Mouse (Mus musculus): Measurements from ENCODE around the gene Lrrc47.

Lrrc47 gene

DNA sequence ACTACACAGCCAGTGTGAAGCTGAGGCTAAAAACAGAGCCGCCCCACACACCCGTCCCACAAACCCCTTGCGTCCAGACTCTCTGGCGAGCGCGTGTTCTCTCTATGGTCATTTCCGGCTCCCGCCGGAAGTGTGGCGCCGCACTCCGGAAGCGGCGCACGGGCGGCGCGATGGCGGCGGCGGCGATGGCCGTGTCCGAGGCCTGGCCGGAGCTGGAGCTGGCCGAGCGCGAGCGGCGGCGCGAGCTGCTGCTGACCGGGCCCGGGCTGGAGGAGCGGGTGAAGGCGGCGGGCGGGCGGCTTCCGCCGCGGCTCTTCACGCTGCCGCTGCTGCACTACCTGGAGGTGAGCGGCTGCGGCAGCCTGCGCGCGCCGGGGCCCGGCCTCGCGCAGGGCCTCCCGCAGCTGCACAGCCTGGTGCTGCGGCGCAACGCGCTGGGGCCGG, at the start of gene Lrrc47:
Gene Lrrc47 (plus strand): TSS at position 86 of the 444 bp plus-strand sequence.
- in situ Hi-C loops (cut with MseI, MboI): no loop called here

- in situ Hi-C loops (cut with MseI, MboI): loop anchor here in 1 of 2 experiments (25.0 kb wide), 1 partner anchor 1625 kb away; the partner anchor contains the start of genes Chd5 and Rpl22
These were observed 48.9 kb upstream of the Lrrc47 start for GRCm38 (mm10) chr4:153962631-153963030.

DNA sequence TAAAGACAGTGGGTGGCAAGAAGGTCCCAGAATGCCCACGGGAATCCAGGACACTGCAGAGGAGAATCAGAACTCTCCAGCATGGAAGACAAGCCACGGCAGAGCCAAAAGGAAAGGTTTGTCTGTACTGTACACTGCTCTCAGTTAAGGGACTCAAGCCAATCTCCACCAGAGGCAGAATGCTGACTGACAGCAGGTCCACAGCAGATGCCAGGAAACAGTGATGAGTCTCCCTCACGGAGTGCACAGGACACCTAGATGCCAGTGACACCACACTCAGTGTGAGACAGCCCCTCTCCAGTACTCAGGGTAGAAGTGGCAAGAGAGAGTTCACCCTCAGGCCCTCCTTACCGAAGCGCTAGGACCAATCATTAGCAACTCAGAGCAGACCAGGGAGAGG, 44.9 kb upstream of the Lrrc47 start:
- in situ Hi-C loops (cut with MseI, MboI): loop anchor here in 1 of 2 experiments (25.0 kb wide), 1 partner anchor 1629 kb away; the partner anchor contains the start of genes Chd5 and Rpl22

GRCm38 (mm10) chr4:153967556-153967955, 44.0 kb upstream of the Lrrc47 start:
- in situ Hi-C loops (cut with MseI, MboI): loop anchor here in 1 of 2 experiments (25.0 kb wide), 1 partner anchor 1630 kb away; the partner anchor contains the start of genes Chd5 and Rpl22

DNA sequence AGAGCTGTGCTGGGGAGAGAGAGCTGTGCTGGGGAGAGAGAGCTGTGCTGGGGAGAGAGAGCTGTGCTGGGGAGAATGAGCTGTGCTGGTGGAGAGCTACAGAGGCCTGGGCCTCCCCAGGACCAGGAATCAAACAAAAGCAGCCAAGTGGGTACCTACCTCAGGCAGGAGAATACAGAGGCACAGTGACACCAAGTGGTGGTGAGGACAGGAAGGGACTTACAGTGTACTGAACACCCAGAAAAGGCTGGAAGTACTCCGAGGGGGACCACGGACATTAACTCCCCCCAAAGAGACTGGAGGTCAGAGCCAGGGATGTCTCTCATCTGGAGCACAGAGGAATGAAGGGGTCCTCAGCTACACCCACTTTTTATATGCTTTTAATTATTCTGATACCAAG, 43.5 kb upstream of the Lrrc47 start:
- in situ Hi-C loops (cut with MseI, MboI): loop anchor here in 1 of 2 experiments (25.0 kb wide), 1 partner anchor 1631 kb away; the partner anchor contains the start of genes Chd5 and Rpl22

GRCm38 (mm10) chr4:153974431-153975291, 36.9 kb upstream of the Lrrc47 start, which contains the start of the genes Dffb and Cep104:
Gene Dffb, minus strand, starts transcription at chr4:153975126.
Gene Cep104, plus strand, starts transcription at chr4:153975194.
- in situ Hi-C loops (cut with MseI, MboI): loop anchor here (25.0 kb wide), 2 partner anchors 1637 to 1812 kb away; partner anchors contain the start of genes Chd5 (in 1 of the 2), Espn (in 1 of the 2), Hes2 (in 1 of the 2) and Rpl22 (in 1 of the 2)

- in situ Hi-C loops (cut with MseI, MboI): loop anchor here in 1 of 2 experiments (25.0 kb wide), 1 partner anchor 1813 kb away; the partner anchor contains the start of genes Espn and Hes2
These were observed 36.3 kb upstream of the Lrrc47 start for GRCm38 (mm10) chr4:153975292-153975662.

GRCm38 (mm10) chr4:153975768-153976167, 35.8 kb upstream of the Lrrc47 start:
- in situ Hi-C loops (cut with MseI, MboI): loop anchor here in 1 of 2 experiments (25.0 kb wide), 1 partner anchor 1813 kb away; the partner anchor contains the start of genes Espn and Hes2

- in situ Hi-C loops (cut with MseI, MboI): loop anchor here in 1 of 2 experiments (25.0 kb wide), 1 partner anchor 1817 kb away; the partner anchor contains the start of genes Espn and Hes2
These were observed 32.3 kb upstream of the Lrrc47 start for GRCm38 (mm10) chr4:153979243-153979642.

- in situ Hi-C loops (cut with MseI, MboI): loop anchor here in 1 of 2 experiments (25.0 kb wide), 1 partner anchor 1818 kb away; the partner anchor contains the start of genes Espn and Hes2
These were observed 31.1 kb upstream of the Lrrc47 start for GRCm38 (mm10) chr4:153980470-153980869.

- in situ Hi-C loops (cut with MseI, MboI): loop anchor here in 1 of 2 experiments (25.0 kb wide), 1 partner anchor 1830 kb away; the partner anchor contains the start of genes Espn and Hes2
These were observed 18.8 kb upstream of the Lrrc47 start for GRCm38 (mm10) chr4:153992715-153993114.

- in situ Hi-C loops (cut with MseI, MboI): loop anchor here in 1 of 2 experiments (25.0 kb wide), 1 partner anchor 1831 kb away; the partner anchor contains the start of genes Espn and Hes2
These were observed 18.0 kb upstream of the Lrrc47 start for GRCm38 (mm10) chr4:153993505-153993904.

- in situ Hi-C loops (cut with MseI, MboI): no loop called here
These were observed 6.0 kb upstream of the Lrrc47 start for GRCm38 (mm10) chr4:154005488-154005887.

DNA sequence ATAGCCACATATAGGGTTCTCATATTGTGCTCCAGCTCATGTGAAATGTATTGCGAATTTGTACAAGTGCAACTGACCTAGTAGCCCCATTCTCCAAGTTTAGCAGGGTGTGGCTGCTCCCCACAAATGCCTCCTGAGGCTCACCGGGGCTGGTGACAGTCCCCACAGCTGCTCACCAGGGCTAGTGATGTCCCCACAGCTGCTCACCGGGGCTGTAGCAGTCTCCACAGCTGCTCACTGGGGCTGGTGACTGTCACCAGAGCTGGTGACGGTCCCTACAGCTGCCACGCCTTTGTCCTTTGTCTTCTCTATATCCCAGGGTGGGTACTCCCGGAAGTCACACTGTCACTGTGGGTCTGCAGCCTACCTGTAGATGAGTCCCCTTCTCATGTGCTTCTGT, 5.3 kb upstream of the Lrrc47 start:
- in situ Hi-C loops (cut with MseI, MboI): no loop called here

GRCm38 (mm10) chr4:154007759-154008158, 3.8 kb upstream of the Lrrc47 start:
- in situ Hi-C loops (cut with MseI, MboI): no loop called here

- in situ Hi-C loops (cut with MseI, MboI): no loop called here
These were observed 455 bp upstream of the Lrrc47 start for GRCm38 (mm10) chr4:154010907-154011645.

DNA sequence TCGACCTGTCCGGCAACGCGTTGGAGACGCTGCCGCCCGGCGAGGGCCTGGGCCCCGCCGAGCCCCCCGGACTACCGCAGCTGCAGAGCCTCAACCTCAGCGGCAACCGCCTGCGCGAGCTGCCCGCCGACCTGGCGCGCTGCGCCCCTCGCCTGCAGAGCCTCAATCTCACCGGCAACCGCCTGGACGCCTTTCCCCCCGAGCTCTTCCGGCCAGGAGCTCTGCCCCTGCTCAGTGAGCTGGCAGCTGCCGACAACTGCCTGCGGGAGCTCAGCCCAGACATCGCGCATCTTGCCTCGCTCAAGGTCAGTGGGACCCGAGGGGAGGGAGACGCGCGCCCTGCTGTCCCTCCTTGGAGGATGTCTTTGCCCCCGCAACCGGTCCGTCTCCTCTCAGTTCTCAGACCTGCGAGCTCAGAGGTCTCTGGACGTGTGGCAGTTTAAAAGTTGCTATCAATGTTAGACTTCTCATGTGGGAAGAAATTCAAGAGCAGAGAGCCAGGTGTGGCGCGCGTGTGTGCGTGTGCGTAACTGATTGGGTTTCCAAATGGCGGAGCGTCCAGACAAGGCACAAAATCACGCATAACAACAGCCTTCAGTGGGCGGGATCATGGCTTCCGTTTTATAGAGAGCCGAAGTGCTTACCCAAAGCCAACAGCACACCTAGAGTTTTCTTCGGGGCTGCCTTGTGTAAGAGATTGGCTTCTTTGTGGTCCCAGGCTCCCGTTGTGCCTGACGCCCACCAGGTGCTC, 776 bp downstream of the Lrrc47 start:
- in situ Hi-C loops (cut with MseI, MboI): no loop called here

- in situ Hi-C loops (cut with MseI, MboI): no loop called here
These were observed 3.9 kb downstream of the Lrrc47 start for GRCm38 (mm10) chr4:154015476-154015875.

DNA sequence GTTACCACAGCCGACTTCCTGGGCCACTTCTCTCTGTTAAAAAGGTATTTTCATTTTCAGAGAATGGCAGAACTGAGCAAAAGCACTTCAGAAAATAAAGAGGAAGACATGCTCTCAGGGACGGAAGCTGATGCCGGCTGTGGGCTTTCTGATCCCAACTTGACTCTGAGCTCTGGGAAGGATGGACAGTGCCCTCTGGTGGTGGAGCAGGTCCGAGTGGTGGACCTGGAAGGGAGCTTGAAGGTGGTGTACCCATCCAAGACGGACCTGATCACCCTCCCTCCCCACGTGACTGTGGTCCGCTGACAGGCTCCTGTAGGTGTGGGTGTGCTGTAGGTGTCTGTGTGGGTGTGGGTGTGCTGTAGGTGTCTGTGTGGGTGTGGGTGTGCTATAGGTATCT, 8.0 kb downstream of the Lrrc47 start:
- in situ Hi-C loops (cut with MseI, MboI): no loop called here

- in situ Hi-C loops (cut with MseI, MboI): no loop called here
These were observed 9.9 kb downstream of the Lrrc47 start for GRCm38 (mm10) chr4:154021432-154021831.
